Mouse (Mus musculus): ENCODE data around the gene Grhpr. TPM values are rescaled to one million over a fixed set of nuclear protein-coding genes. Genes with fewer than 3 reads are reported as not detected.
A peak's percentile ranks its signal among the peaks of the same experiment; 100 is the strongest.

Grhpr gene
- total and polyA plus RNA-seq, 3 experiments = 76.6 to 204 (median 107) TPM

GRCm38 (mm10) chr4:45011581-45012104 lies 30.4 kb downstream of the Grhpr start:
- in situ Hi-C loops (cut with MboI; ENCODE audit: low pct_ligation_motif_present, low pct_unique_long_range_greater_than_20kb, low sequenced_read_pairs) = no loop called here
- TF ChIP-seq MAZ (IDR thresholded peaks at IDR 0.05; ENCODE audit: low read depth, low read length) = no peak
- 0 out of 2 replicates have a peak, but pooled peaks have one; percentile 62 for TF ChIP-seq TBP (conservative IDR thresholded peaks at IDR 0.05; ENCODE audit: low read depth, low read length)
- peak; percentile 89 for TF ChIP-seq MAFK (IDR thresholded peaks at IDR 0.05; ENCODE audit: insufficient replicate concordance, low read length)
- TF ChIP-seq SMC3 (IDR thresholded peaks at IDR 0.05; ENCODE audit: low read depth, low read length) = no peak
- TF ChIP-seq ZKSCAN1 (IDR thresholded peaks at IDR 0.05; ENCODE audit: borderline replicate concordance, low read depth, low read length) = no peak
- TF ChIP-seq GABPA (IDR thresholded peaks at IDR 0.05; ENCODE audit: insufficient replicate concordance, low read depth, low read length) = no peak
- no peak for TF ChIP-seq UBTF (IDR thresholded peaks at IDR 0.05; ENCODE audit: low read depth, low read length)
- no peak for TF ChIP-seq CHD2 (IDR thresholded peaks at IDR 0.05; ENCODE audit: low read length)
- TF ChIP-seq ELF1 (IDR thresholded peaks at IDR 0.05; ENCODE audit: low read depth, low read length) = no peak
- peak; percentile 68; the same call in 1 of the 2 replicates for TF ChIP-seq NRF1 (IDR thresholded peaks at IDR 0.05; ENCODE audit: low read depth, low read length)
- TF ChIP-seq PAX5 (IDR thresholded peaks at IDR 0.05; ENCODE audit: low read length) = no peak
- TF ChIP-seq USF2 (conservative IDR thresholded peaks at IDR 0.05; ENCODE audit: low read depth, low read length) = no peak
- peak; percentile 86 for TF ChIP-seq ZMIZ1 (IDR thresholded peaks at IDR 0.05; ENCODE audit: low read depth, low read length)
- TF ChIP-seq KAT2A (IDR thresholded peaks at IDR 0.05; ENCODE audit: insufficient replicate concordance, low read length) = no peak
- TF ChIP-seq TCF12 (IDR thresholded peaks at IDR 0.05; ENCODE audit: low read depth, low read length) = peak; percentile 54
- no peak for TF ChIP-seq USF1 (IDR thresholded peaks at IDR 0.05; ENCODE audit: low read depth, low read length)
- no peak; the same call in 1 of the 2 replicates for TF ChIP-seq POLR2A (IDR thresholded peaks at IDR 0.05; ENCODE audit: low read depth, low read length)
- no peak for TF ChIP-seq CTCF (conservative IDR thresholded peaks at IDR 0.05 in 1 of 2, IDR thresholded peaks at IDR 0.05 in 1 of 2; ENCODE audit: low read depth in 2 of 2, low read length in 2 of 2)
- no peak for TF ChIP-seq ZC3H11A (IDR thresholded peaks at IDR 0.05; ENCODE audit: low read depth, low read length)
- TF ChIP-seq MAX (IDR thresholded peaks at IDR 0.05; ENCODE audit: low read length) = peak; percentile 42
- TF ChIP-seq E2F4 (IDR thresholded peaks at IDR 0.05; ENCODE audit: insufficient replicate concordance, low read depth, low read length) = no peak
- TF ChIP-seq MEF2A (IDR thresholded peaks at IDR 0.05; ENCODE audit: borderline replicate concordance, low read depth, low read length) = peak; percentile 15; the same call in 1 of the 2 replicates
- TF ChIP-seq NELFE (IDR thresholded peaks at IDR 0.05; ENCODE audit: low read depth, low read length) = peak; percentile 67
- 0 out of 2 replicates have a peak, but pooled peaks have one; percentile 23 for TF ChIP-seq RCOR1 (conservative IDR thresholded peaks at IDR 0.05; ENCODE audit: low read depth, low read length)
- peak; percentile 34; the same call in 1 of the 2 replicates for TF ChIP-seq POLR2AphosphoS2 (IDR thresholded peaks at IDR 0.05; ENCODE audit: low read depth, low read length)
- TF ChIP-seq EP300 (IDR thresholded peaks at IDR 0.05; ENCODE audit: low read length) = peak; percentile 38; the same call in 1 of the 2 replicates
- no peak for TF ChIP-seq BHLHE40 (IDR thresholded peaks at IDR 0.05; ENCODE audit: low read depth, low read length)
- no peak for TF ChIP-seq JUND (conservative IDR thresholded peaks at IDR 0.05; ENCODE audit: low read depth, low read length)
- no peak for TF ChIP-seq ZNF384 (IDR thresholded peaks at IDR 0.05; ENCODE audit: low read depth, low read length)
- TF ChIP-seq ETS1 (conservative IDR thresholded peaks at IDR 0.05; ENCODE audit: low read depth, low read length) = peak; percentile 24; the same call in 1 of the 2 replicates
- TF ChIP-seq IRF4 (IDR thresholded peaks at IDR 0.05; ENCODE audit: low read depth, low read length) = no peak; the same call in 1 of the 2 replicates
- peak; percentile 84 for TF ChIP-seq SIN3A (IDR thresholded peaks at IDR 0.05; ENCODE audit: low read length)
- TF ChIP-seq JUN (IDR thresholded peaks at IDR 0.05; ENCODE audit: insufficient read depth, low read depth, low read length) = no peak
- no peak; the same call in 1 of the 2 replicates for TF ChIP-seq MXI1 (IDR thresholded peaks at IDR 0.05; ENCODE audit: low read depth, low read length)
- TF ChIP-seq CHD1 (IDR thresholded peaks at IDR 0.05; ENCODE audit: low read depth, low read length) = no peak
- no peak for TF ChIP-seq HCFC1 (IDR thresholded peaks at IDR 0.05; ENCODE audit: low read depth, low read length)
- TF ChIP-seq RAD21 (IDR thresholded peaks at IDR 0.05; ENCODE audit: low read depth, low read length) = no peak
- TF ChIP-seq MYC (IDR thresholded peaks at IDR 0.05; ENCODE audit: low read depth, low read length) = 0 out of 2 replicates have a peak, but pooled peaks have one; percentile 30

More at GRCm38 (mm10) chr4:45011581-45012104, 30.4 kb downstream of the Grhpr start:
- Histone ChIP-seq H3K79me2 (replicated peaks; ENCODE audit: control insufficient read depth, extremely low read depth, insufficient read depth, poor library complexity, severe bottlenecking) (peaks cover 9% of the 10 kb centered on the region), H3K27ac (ENCODE audit: insufficient read depth, low read depth) (peak overlapping the region; percentile 76), H3K27me3 (replicated peaks) (no peaks in the 10 kb centered on the region), H3K36me3 (replicated peaks in 1 of 2; ENCODE audit: control insufficient read depth in 1 of 2, insufficient read depth in 1 of 2, low read length in 1 of 2) (peaks cover 0 to 2% of the 10 kb centered on the region in 2 experiments), H3K4me1 (ENCODE audit: control insufficient read depth in 1 of 2, insufficient read depth in 2 of 2) (peaks cover 6 to 23% of the 10 kb centered on the region in 2 experiments), H3K9me3 (replicated peaks; ENCODE audit: low read length) (no peaks in the 10 kb centered on the region), H3K4me2 (ENCODE audit: insufficient read depth, low read depth, poor library complexity, severe bottlenecking) (peak overlapping the region; percentile 42; the same call in 1 of the 2 replicates), H3K4me3 (replicated peaks in 1 of 3; ENCODE audit: low read depth in 2 of 3, low read length in 2 of 3, poor library complexity in 1 of 3) (peak overlapping the region; percentile 66 to 95 (median 82)), H3K9ac (ENCODE audit: insufficient read depth, low read depth) (peak overlapping the region; percentile 51)
- peak; percentile 78 for DNase-seq (ENCODE audit: extremely low read depth)
- dilution Hi-C loops (cut with MboI; ENCODE audit: extremely low pct_ligation_motif_present, extremely low pct_unique_long_range_greater_than_20kb, low sequenced_read_pairs) = no loop called here
